Mouse (Mus musculus) cerebellum, adult 11 months (tissue): Measurements from ENCODE around the gene Trmt1.

ENCODE experiments used
- DNase-seq: peaks from one replicate; pipeline ENCODE4 v3.0.0; 2022

Gene Trmt1

GRCm38 (mm10) chr8:84734680-84735079, 48.6 kb downstream of the Trmt1 start:
- DNase-seq, result no peak

- no peak for DNase-seq
Observed at GRCm38 (mm10) chr8:84735597-84735996, 49.5 kb downstream of the Trmt1 start.

DNA sequence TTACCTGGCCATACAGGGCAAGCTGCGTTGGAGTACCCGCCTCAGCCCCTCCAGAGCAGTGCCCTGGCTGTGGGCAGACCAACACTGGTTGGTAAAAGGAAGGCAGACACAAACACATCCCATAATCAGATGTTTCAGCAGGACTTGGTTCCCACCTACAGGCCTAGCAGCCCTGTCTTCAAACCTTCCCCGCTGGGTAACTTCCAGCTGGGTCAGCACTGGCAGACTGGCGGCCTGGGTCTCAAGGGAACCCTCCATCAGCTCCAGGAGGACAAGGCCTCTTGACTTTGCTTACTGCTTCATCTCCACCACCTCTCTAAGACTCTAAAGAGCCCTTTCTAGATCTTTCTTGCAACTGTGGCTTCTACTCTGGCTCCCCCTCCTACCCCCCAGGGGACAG, 50.4 kb downstream of the Trmt1 start:
- no peak for DNase-seq

GRCm38 (mm10) chr8:84737608-84738007, 51.5 kb downstream of the Trmt1 start:
- DNase-seq, result peak; percentile 83

GRCm38 (mm10) chr8:84738266-84738665, 52.2 kb downstream of the Trmt1 start:
- DNase-seq, result no peak

DNA sequence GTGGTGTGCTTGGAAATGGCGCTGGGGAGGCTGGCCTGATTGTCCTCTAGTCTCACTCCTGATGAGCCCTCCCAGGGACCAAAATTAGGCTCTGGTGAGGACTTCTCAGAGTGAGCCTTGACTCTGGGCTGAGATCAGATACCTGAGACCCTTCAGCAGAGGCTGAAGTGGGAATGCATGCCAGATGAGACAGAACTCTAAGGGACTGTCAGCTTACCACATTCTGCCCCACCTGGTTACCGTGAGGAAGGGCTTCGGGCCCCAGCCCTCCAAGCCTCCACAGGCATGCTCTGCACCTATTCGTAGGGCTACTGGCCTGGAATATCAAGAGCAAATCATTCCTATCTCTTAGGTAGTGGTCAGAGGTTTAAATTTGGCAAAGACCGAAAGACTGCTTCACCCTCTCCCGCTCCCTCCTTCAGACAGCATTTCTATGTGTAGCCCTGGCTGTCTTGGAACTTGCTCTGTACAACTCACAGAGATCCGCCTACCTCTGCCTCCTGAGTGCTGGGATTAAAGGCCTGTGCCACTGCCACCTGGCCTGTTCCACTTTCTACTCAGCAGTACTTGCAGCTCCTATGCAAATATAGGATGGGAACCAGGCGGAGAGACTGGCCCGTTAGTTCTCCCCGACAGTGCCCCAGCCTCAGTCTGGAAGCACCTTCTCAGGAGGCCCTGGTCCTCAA, 52.8 kb downstream of the Trmt1 start:
- DNase-seq, result no peak

- DNase-seq, result no peak
Observed at GRCm38 (mm10) chr8:84739401-84739742, 53.3 kb downstream of the Trmt1 start.

DNA sequence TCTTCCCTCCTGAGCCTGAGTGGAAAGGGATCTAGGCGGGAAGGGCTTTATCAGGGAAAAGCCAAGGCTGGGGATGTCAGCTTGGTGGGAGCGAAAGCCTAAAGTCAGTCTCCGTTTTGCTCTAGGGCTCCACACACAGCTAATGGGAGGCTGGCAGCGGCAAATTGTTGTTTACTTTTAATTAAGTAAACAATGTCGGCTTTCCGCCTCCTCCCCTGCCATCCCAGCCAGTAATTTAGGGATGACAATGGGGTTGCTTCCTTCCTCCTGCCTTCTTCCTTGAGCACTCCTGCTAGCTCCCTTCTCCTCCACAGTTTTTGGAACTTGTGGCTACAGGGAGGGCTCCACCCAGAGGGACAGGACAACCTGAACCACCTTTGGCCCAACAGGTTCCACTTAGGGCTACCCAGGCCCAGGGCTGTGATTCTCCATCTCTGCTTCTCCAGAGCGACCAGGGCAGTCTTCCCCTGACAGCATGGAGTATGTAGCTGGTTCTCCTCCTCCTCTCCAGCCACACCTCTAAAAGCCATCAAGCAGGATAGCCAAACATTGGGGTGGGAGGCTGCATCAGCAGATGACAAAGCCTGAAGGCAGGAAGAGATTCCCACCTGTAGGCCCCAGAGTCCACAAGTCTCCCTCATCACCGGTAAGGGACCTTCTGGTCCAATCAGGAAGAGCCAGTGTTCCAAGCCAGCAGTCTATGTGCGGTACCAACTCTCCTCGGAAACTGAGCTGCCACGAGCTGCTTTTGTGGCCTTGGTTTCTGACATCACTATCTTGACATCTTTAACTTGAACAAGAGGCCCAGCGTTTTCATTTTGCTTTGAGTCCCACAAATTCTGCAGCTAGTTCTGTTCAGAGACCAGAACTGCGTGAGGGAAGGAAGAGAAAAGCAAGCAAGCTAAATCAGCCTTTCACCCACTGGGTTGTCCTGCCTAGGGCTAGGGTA, 55.1 kb downstream of the Trmt1 start:
- DNase-seq, result no peak

- DNase-seq, result no peak
Observed at GRCm38 (mm10) chr8:84742171-84743053, 56.3 kb downstream of the Trmt1 start.

- DNase-seq, result no peak
Observed at GRCm38 (mm10) chr8:84743054-84743415, 56.9 kb downstream of the Trmt1 start.

GRCm38 (mm10) chr8:84743517-84744420, 57.7 kb downstream of the Trmt1 start:
- no peak for DNase-seq

- no peak for DNase-seq
Observed at GRCm38 (mm10) chr8:84745032-84745925, 59.2 kb downstream of the Trmt1 start.
